Mouse (Mus musculus): ENCODE measurements around the gene Ciz1.

Gene Ciz1

DNA sequence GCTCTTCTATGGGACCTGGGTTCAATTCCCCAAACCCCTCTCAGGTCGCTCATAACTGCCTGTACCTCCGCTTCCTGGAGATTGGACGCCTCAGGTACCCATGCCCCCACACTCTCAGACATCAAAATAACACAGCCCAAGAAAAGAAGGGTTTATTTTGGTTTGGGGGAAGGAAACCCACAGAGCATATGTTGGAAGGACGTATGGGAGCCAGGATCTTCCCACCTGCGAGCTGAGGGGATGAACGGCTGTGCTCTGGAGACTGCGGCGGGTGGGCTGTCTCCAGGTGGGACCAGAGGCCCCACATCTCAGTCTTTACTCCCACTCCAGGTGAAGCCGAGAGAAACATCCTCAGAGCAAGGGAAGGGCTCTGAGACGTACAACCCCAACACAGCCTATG lies 24.8 kb downstream of the Ciz1 start:
- no peak for DNase-seq (ENCODE audit: low spot score in 2 of 2)

GRCm38 (mm10) chr2:32380001-32380500 lies 27.9 kb downstream of the Ciz1 start:
- DNase-seq (ENCODE audit: low spot score in 2 of 2) = no peak

GRCm38 (mm10) chr2:32381141-32381774 lies 29.1 kb downstream of the Ciz1 start:
- DNase-seq (ENCODE audit: low spot score in 2 of 2) = no peak

GRCm38 (mm10) chr2:32381775-32382223 lies 29.7 kb downstream of the Ciz1 start, which contains the start of gene 1110008P14Rik:
1110008P14Rik (minus strand) TSS chr2:32381938.
- DNase-seq (ENCODE audit: low spot score in 2 of 2) = peak; percentile 90 to 94

DNA sequence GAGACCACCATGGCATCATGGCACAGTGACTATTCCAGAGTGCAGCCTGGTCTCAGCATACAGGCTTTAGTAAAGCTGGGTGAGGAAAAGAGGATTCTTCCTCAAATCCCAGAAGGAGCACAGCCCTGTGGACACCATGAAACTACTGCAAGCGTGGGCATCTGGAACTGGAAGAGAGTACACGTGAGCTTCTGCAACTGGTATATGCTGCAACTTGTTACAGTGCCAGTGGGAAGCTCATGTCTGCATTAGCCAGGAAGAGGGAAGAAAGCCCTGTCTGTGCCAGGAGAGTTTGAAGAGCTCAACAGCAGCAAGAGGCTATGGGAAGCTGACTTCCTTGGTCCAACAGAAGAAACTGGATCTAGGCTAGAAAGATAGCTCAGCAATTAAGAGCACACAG lies 30.6 kb downstream of the Ciz1 start:
- DNase-seq (ENCODE audit: low spot score in 2 of 2) = no peak

- DNase-seq (ENCODE audit: low spot score in 2 of 2) = no peak
Observed at GRCm38 (mm10) chr2:32387706-32388490, 35.8 kb downstream of the Ciz1 start, which contains the start of gene Lcn2. Lcn2 (minus strand) TSS chr2:32388252.

GRCm38 (mm10) chr2:32389157-32389556 lies 37.0 kb downstream of the Ciz1 start:
- DNase-seq (ENCODE audit: low spot score in 2 of 2) = no peak

GRCm38 (mm10) chr2:32390871-32391270 lies 38.7 kb downstream of the Ciz1 start:
- no peak for DNase-seq (ENCODE audit: low spot score in 2 of 2)

- peak; percentile 18 to 43 for DNase-seq (ENCODE audit: low spot score in 2 of 2)
Observed at GRCm38 (mm10) chr2:32392063-32392462, 39.9 kb downstream of the Ciz1 start.

DNA sequence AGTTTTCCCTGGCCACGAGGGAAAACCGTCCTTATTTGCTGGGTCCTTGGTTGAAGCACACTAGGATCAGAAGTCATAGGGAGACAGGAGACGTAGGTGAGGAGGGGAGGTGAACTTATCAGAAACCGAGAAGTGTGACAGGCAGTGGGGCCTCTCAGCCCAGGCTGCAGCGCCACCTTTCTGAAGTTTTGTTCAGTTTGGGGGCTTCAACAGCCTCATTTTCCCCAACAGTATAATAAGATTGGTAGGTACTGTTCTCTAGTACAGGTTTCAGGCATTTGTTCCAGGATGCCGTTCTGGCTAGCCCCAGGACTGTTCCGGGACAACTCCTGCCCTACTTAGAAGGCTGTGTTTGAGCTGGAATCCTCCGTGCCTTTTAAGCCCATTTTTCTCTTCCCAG lies 42.8 kb downstream of the Ciz1 start:
- DNase-seq (ENCODE audit: low spot score in 2 of 2) = no peak

DNA sequence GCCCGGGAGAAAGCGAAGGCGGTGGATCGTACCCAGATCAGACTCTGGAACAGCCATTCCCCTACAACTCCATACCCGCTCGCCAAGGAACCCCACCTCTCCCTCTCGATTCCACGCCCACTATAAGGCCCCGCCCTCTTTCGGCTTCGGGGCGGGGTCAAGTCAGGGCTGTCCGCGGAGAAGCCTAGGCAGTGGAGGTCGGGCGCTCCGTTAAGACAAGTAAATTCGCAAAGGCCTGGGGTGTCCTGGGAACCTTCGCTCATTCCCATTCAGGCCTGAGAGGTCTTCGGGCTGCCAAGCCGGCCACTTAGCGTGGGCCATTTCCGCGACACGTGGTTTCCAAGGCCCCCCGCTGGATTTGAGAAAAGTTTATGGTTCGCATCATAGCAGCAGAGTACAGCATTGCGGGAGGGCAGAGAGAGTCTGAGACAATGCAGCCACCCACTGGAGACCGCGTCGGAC lies 43.4 kb downstream of the Ciz1 start, which contains the start of gene Ptges2:
TSS of gene Ptges2 (plus strand) at position 413 of the 462 bp plus-strand sequence.
- DNase-seq (ENCODE audit: low spot score in 2 of 2) = peak; percentile 91

DNA sequence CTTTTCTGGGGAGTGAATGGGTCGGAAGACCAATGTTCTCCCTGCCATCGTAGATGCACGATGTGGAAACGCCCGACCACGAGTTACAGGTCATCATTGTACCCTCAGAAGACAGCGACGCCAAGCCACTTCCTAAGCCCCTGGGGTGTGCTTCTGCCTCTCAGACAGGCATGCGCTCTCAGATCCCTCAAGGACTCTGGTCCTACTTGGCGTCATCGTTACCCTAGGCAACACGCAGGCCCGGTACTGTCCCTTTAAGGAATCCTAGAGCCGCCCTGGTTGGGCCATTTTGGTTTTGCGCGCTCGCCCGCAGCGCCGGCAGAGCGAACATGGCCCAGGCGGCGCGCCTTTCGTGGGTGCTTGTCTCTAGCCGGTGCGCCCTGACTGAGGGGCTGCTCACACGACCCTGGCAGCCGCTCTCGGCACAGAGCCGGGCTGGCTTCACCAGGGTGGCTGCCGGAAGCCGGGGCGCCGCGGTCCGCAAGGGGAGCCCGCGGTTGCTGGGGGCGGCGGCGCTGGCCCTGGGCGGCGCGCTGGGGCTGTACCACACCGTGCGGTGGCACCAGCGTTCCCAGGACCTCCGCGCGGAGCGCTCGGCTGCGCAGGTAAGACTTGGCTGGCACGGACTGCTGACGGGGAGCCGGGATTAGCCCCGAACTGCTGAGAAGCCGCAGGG lies 44.0 kb downstream of the Ciz1 start:
- DNase-seq (ENCODE audit: low spot score in 2 of 2) = peak; percentile 87 to 91

GRCm38 (mm10) chr2:32396695-32397094 lies 44.6 kb downstream of the Ciz1 start:
- DNase-seq (ENCODE audit: low spot score in 2 of 2) = no peak

DNA sequence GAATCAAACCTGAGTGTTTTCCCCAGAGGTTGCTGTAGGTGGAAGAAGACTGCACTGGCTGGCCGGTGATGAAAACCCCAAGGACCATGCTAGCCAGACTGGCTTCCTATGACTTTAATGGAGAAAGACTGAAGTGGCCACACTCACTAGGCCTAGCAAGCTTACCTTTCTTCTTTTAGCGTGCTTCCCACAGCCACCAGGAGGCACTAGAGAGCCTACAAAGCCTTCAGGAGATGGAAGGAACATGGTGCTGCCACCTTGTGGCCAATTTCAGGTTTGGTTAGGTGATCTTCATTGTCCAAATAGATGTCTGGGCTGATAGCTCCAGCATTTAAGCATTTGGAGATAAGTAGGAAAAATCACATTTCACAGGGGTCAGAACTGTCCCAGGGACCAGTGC lies 52.5 kb downstream of the Ciz1 start:
- DNase-seq (ENCODE audit: low spot score in 2 of 2) = peak; percentile 93 to 95

- no peak for DNase-seq (ENCODE audit: low spot score in 2 of 2)
Observed at GRCm38 (mm10) chr2:32407144-32407824, 55.2 kb downstream of the Ciz1 start.

- DNase-seq (ENCODE audit: low spot score in 2 of 2) = no peak
Observed at GRCm38 (mm10) chr2:32408429-32409424, 56.6 kb downstream of the Ciz1 start.

DNA sequence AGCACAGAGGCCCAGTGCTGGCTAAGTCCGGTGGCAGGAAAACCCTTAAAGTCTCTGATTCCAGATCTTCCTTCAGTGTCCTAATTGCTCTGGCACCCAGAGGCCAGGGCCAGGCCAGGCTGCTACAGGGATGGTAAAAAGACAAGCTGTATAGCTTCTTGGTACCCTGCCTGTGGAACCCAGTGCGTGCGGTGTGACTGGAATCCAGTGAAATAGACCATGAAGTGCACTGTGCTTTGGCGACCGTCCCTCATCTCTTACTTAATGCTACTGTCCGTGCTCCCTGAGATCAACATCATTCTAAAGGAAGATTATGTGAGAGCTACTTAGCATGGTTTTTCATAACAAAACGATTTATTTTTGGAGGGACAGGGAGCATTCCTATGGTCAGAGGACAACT lies 59.3 kb downstream of the Ciz1 start:
- no peak for DNase-seq (ENCODE audit: low spot score in 2 of 2)

- no peak for DNase-seq (ENCODE audit: low spot score in 2 of 2)
Observed at GRCm38 (mm10) chr2:32412742-32413531, 60.8 kb downstream of the Ciz1 start.

GRCm38 (mm10) chr2:32413936-32414335 lies 61.8 kb downstream of the Ciz1 start:
- DNase-seq (ENCODE audit: low spot score in 2 of 2) = no peak

Data from urinary bladder, postnatal 36 days (tissue).